Mouse (Mus musculus): ENCODE measurements around the gene Cep85l.

DNA sequence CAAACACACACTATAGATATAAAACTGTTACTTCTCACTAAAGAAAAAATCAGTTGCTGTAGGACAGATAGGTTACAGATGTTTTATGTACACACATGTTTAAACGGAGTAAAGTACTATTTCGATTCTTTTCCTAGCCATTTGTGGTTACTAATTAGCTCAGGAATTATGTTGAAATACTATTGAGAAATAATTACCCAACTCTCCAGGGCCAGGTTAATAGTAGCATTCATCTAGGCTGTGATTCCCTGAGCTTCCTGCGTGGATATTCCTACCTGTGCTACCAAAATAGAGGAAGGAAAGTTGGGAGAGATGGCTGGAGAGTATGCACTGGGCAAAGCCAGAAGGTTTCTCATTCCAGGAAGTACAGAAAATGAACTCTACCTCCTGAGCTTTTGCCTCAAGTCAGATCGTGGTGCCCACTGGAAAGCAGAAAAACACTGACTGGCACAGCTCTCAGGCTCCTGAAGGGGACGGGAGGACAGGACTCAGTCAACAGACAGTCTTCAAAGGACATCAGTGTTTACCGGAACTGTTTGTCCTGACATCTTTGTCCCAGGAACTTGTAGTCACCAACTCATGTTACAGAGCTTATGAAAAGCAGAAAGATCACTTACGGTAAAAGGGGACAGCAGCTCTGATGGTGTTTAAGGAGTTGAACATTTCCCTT lies 3.1 kb upstream of the Cep85l start:
- TF ChIP-seq CTCF (IDR thresholded peaks at IDR 0.05; ENCODE audit: extremely low read depth, insufficient read length, insufficient replicate concordance, low read depth, low read length) (no peak), POLR2A (IDR thresholded peaks at IDR 0.05; ENCODE audit: low read depth, low read length) (no peak)
